Mouse (Mus musculus) MEL (cell line): ENCODE results near the gene Kcnh7.

ENCODE experiments used
- CTCF ChIP-seq, 3 experiments: IDR thresholded peaks in 2 of 3; conservative IDR thresholded peaks in 1 of 3; 2 replicates each; pipeline ENCODE4 v1.5.1; 2011 to 2012; ENCODE audit warnings: low read length in 3 of 3, low read depth in 2 of 3, mild to moderate bottlenecking in 2 of 3, improper control_type of control experiment in 1 of 3, inconsistent platforms in 1 of 3, mixed read lengths in 1 of 3, moderate library complexity in 1 of 3; ENCODE audit not compliant: control insufficient read depth in 1 of 3, insufficient read depth in 1 of 3, poor library complexity in 1 of 3, severe bottlenecking in 1 of 3
- E2F4 ChIP-seq: IDR thresholded peaks from 2 replicates; pipeline ENCODE4 v1.6.1; 2011; ENCODE audit warnings: low read depth, low read length, improper control_type of control experiment, borderline replicate concordance
- ELF1 ChIP-seq: IDR thresholded peaks from 2 replicates; pipeline ENCODE4 v1.6.1; 2014; ENCODE audit warnings: low read depth, mild to moderate bottlenecking, inconsistent platforms, low read length, improper control_type of control experiment, moderate library complexity
- EP300 ChIP-seq, 2 experiments: IDR thresholded peaks; 2 replicates each; pipeline ENCODE4 v1.6.1; 2011; ENCODE audit warnings: improper control_type of control experiment in 2 of 2, low read length in 2 of 2, low read depth in 1 of 2, mild to moderate bottlenecking in 1 of 2
- ETS1 ChIP-seq: IDR thresholded peaks from 2 replicates; pipeline ENCODE4 v1.6.1; 2012; ENCODE audit warnings: low read depth, mild to moderate bottlenecking, inconsistent platforms, low read length, improper control_type of control experiment, moderate library complexity
- GABPA ChIP-seq: IDR thresholded peaks from 2 replicates; pipeline ENCODE4 v1.6.1; 2012; ENCODE audit warnings: low read depth, mild to moderate bottlenecking, inconsistent platforms, low read length, improper control_type of control experiment, moderate library complexity
- GATA1 ChIP-seq: IDR thresholded peaks from 2 replicates; pipeline ENCODE4 v1.6.1; 2011; ENCODE audit warnings: low read depth, low read length, improper control_type of control experiment
- JUND ChIP-seq: IDR thresholded peaks from 2 replicates; pipeline ENCODE4 v1.6.1; 2011; ENCODE audit warnings: low read depth, mild to moderate bottlenecking, improper control_type of control experiment, low read length
- MAFK ChIP-seq: IDR thresholded peaks from 2 replicates; pipeline ENCODE4 v1.6.1; 2011; ENCODE audit warnings: low read depth, mild to moderate bottlenecking, low read length, improper control_type of control experiment, borderline replicate concordance
- NRF1 ChIP-seq: IDR thresholded peaks from 2 replicates; pipeline ENCODE4 v1.6.1; 2014; ENCODE audit warnings: low read depth, mild to moderate bottlenecking, inconsistent platforms, low read length, improper control_type of control experiment, moderate library complexity; ENCODE audit not compliant: poor library complexity, insufficient read depth, severe bottlenecking
- POLR2A ChIP-seq, 2 experiments: IDR thresholded peaks; 2 replicates each; pipeline ENCODE4 v1.6.1; 2011 to 2012; ENCODE audit warnings: low read length in 2 of 2, mild to moderate bottlenecking in 2 of 2, control low read depth in 1 of 2, improper control_type of control experiment in 1 of 2, low read depth in 1 of 2, moderate library complexity in 1 of 2; ENCODE audit not compliant: control insufficient read depth in 1 of 2, insufficient read depth in 1 of 2, poor library complexity in 1 of 2
- RCOR1 ChIP-seq: IDR thresholded peaks from 2 replicates; pipeline ENCODE4 v1.6.1; 2012; ENCODE audit warnings: low read depth, mild to moderate bottlenecking, inconsistent platforms, low read length, improper control_type of control experiment
- SMC3 ChIP-seq: IDR thresholded peaks from 2 replicates; pipeline ENCODE4 v1.6.1; 2011; ENCODE audit warnings: low read depth, low read length, improper control_type of control experiment

DNA sequence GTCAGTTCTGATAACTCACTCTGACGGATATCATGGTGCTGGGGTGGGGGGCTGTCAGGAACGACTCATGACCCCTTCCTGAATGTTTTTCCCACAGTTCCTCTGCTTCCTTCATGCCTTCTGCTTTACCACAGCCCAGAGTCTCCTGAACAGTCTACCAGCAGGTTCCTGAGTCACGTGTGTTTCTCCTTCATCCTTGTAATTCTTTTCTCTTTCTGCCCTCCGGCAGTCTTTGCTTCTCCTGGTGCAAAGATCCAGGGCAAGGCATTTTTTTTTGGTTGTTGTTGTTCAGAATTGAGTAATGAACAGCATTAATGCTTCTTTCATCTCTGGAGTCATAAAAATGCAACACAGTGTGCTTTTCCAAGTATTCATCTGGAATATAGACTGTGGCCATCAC, 513.3 kb downstream of the Kcnh7 start:
- TF ChIP-seq RCOR1: no peak
- TF ChIP-seq MAFK: no peak
- no peak for TF ChIP-seq EP300 (IDR thresholded peaks at IDR 0.05; ENCODE audit: low read depth in 1 of 2, low read length in 2 of 2)
- no peak for TF ChIP-seq CTCF (IDR thresholded peaks at IDR 0.05 in 2 of 3, conservative IDR thresholded peaks at IDR 0.05 in 1 of 3; ENCODE audit: control insufficient read depth in 1 of 3, insufficient read depth in 1 of 3, low read depth in 2 of 3, low read length in 3 of 3, poor library complexity in 1 of 3, severe bottlenecking in 1 of 3)
- no peak for TF ChIP-seq POLR2A (IDR thresholded peaks at IDR 0.05; ENCODE audit: control insufficient read depth in 1 of 2, insufficient read depth in 1 of 2, low read depth in 1 of 2, low read length in 2 of 2, poor library complexity in 1 of 2)
- no peak for TF ChIP-seq JUND
- TF ChIP-seq SMC3: no peak
- TF ChIP-seq E2F4: no peak
- no peak for TF ChIP-seq ELF1
- no peak for TF ChIP-seq GABPA
- TF ChIP-seq GATA1: no peak
- TF ChIP-seq ETS1: no peak
- TF ChIP-seq NRF1: no peak
